Mouse (Mus musculus): Measurements from ENCODE around the gene Rap1gap.

- TF ChIP-seq CHD1 (IDR thresholded peaks at IDR 0.05; ENCODE audit: low read depth, low read length) (no peak), CTCF (IDR thresholded peaks at IDR 0.05 in 2 of 3, conservative IDR thresholded peaks at IDR 0.05 in 1 of 3; ENCODE audit: control insufficient read depth in 1 of 3, insufficient read depth in 1 of 3, low read depth in 2 of 3, low read length in 3 of 3, poor library complexity in 1 of 3, severe bottlenecking in 1 of 3) (no peak), POLR2A (IDR thresholded peaks at IDR 0.05; ENCODE audit: control insufficient read depth in 1 of 2, insufficient read depth in 1 of 2, low read depth in 1 of 2, low read length in 2 of 2, poor library complexity in 1 of 2) (peak in 1 of 2 experiments; percentile 46; a peak in 2 of 4 replicates), POLR2AphosphoS2 (IDR thresholded peaks at IDR 0.05; ENCODE audit: low read length) (no peak), ZNF384 (IDR thresholded peaks at IDR 0.05; ENCODE audit: low read depth, low read length) (no peak), MAZ (IDR thresholded peaks at IDR 0.05; ENCODE audit: low read depth, low read length) (no peak), TCF12 (IDR thresholded peaks at IDR 0.05; ENCODE audit: low read depth, low read length) (no peak)
Measured at GRCm38 (mm10) chr4:137740350-137740749, 75.8 kb downstream of the Rap1gap start.

All from MEL (cell line).